In genomic region chr19:46728909-46729308, GRCm38 (mm10) we compare ENCODE assay signal across 31 mouse cellular contexts. TPM values are rescaled to one million over a fixed set of nuclear protein-coding genes. Genes with fewer than 3 reads are reported as not detected.
"Had no signal": no experiment of that assay in that cellular context is flagged by ENCODE, and none has a peak within 500 bp of the region (broad histone marks: within the 10 kb centered on the region; RNA-seq: fewer than 3 reads in every experiment).

No protein-coding gene starts in this region.

- H3K36me3 ChIP-seq: lung, embryonic 15.5 days; neural tube, embryonic 15.5 days had no signal

- H3K4me1 ChIP-seq: limb, embryonic 13.5 days; lung, embryonic 15.5 days had no signal

- H3K27ac ChIP-seq: kidney, postnatal 0 days; limb, embryonic 10.5 days; limb, embryonic 13.5 days; liver, embryonic 12.5 days; liver, embryonic 15.5 days; lung, embryonic 15.5 days; midbrain, embryonic 13.5 days; neural tube, embryonic 12.5 days; neural tube, embryonic 15.5 days; stomach, postnatal 0 days had no signal

- H3K9me3 ChIP-seq: limb, embryonic 10.5 days; limb, embryonic 13.5 days; liver, embryonic 12.5 days; liver, embryonic 15.5 days; lung, embryonic 15.5 days; midbrain, embryonic 10.5 days; midbrain, embryonic 13.5 days; neural tube, embryonic 12.5 days; neural tube, embryonic 15.5 days had no signal

- H3K4me3 ChIP-seq: limb, embryonic 10.5 days; limb, embryonic 13.5 days; liver, embryonic 15.5 days; lung, embryonic 15.5 days; megakaryocyte, embryonic 14.5 days; midbrain, embryonic 10.5 days; midbrain, embryonic 13.5 days; neural tube, embryonic 12.5 days; neural tube, embryonic 15.5 days had no signal

- H3K9ac ChIP-seq: limb, embryonic 13.5 days; liver, embryonic 15.5 days; lung, embryonic 15.5 days; midbrain, embryonic 13.5 days; neural tube, embryonic 12.5 days; neural tube, embryonic 15.5 days had no signal

- DNase-seq: kidney, adult 2 months; kidney, postnatal 25 days; layer of hippocampus, adult 9-11 months; liver; lung, adult 18-20 months; lung, postnatal 10 days; lung, postnatal 36 days; retina, postnatal 1 day; right cerebral cortex, postnatal 25 days; spleen, adult 18-20 months; thymus, adult 2 months; thymus, postnatal 14 days; thymus, postnatal 4 days had no signal

- H3K27me3 ChIP-seq: limb, embryonic 13.5 days; liver, embryonic 12.5 days; liver, embryonic 15.5 days; lung, embryonic 15.5 days; midbrain, embryonic 13.5 days; neural tube, embryonic 12.5 days; neural tube, embryonic 15.5 days had no signal

RNA-seq across cellular contexts. Expression of gene Cyp17a1, which starts 55.9 kb away (rescaled TPM):
- total RNA-seq: layer of hippocampus, postnatal 25 days; left cerebral cortex, adult 18-20 months; left cerebral cortex, postnatal 25 days had no signal
- polyA plus RNA-seq: kidney, embryonic 14.5 days; kidney, postnatal 0 days; limb, embryonic 10.5 days; lung, embryonic 15.5 days; midbrain, embryonic 10.5 days; midbrain, embryonic 13.5 days; midbrain, embryonic 16.5 days; neural tube, embryonic 12.5 days; neural tube, embryonic 15.5 days; stomach, embryonic 14.5 days; stomach, postnatal 0 days had no signal
